Comparison of ENCODE assay signal across 20 mouse cellular contexts in the genomic region with DNA sequence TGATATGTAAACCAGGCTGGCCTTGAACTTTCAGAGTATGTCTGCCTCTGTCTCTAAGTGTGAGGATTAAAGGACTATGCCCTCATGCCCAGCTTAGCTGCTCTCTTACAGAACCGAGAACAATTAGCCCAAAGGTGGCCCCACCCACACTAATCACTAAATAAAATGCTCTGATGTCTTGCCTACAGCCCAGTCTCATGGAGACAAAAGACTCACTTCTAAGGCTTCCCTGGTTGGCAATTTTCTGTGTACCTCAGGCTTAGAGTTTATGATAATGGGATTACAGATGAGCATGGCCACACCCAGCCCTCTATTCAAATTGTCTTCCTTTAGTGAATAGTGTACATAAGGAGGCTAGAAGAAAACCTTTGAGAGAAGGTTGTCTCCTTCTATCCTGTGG. TPM values are rescaled to one million over a fixed set of nuclear protein-coding genes. Genes with fewer than 3 reads are reported as not detected.
DNase-seq lines count a peak whose midpoint lies in the region; ATAC-seq and TF ChIP-seq lines count a peak whose summit lies in the region.
"Had no signal": no experiment of that assay in that cellular context is flagged by ENCODE, and none has a peak within 500 bp of the region (broad histone marks: within the 10 kb centered on the region; RNA-seq: fewer than 3 reads in every experiment).

No protein-coding gene starts in this region.

- H3K9me3 ChIP-seq in heart, postnatal 0 days (replicated peaks; ENCODE audit: control insufficient read depth, low read length), result no peaks in the 10 kb centered on the region
- H3K9me3 ChIP-seq in stomach, embryonic 16.5 days (replicated peaks; ENCODE audit: control insufficient read depth, low read length), result no peaks in the 10 kb centered on the region
- H3K9me3 ChIP-seq in stomach, postnatal 0 days (ENCODE audit: control insufficient read depth, low read length), result no peaks in the 10 kb centered on the region
- H3K9me3 ChIP-seq: embryonic facial prominence, embryonic 15.5 days; forebrain, embryonic 15.5 days; heart, embryonic 12.5 days; hindbrain, embryonic 13.5 days had no signal

- 45% methylated on average over 1 of the region's 1 CpGs for WGBS in heart, postnatal 0 days
- WGBS in stomach, embryonic 16.5 days, result 49% methylated on average over 1 of the region's 1 CpGs
- WGBS in stomach, postnatal 0 days, result 33% methylated on average over 1 of the region's 1 CpGs

- H3K4me2 ChIP-seq in heart, postnatal 0 days (ENCODE audit: low read depth, low read length), result no peak overlapping the region
- no peak overlapping the region for H3K4me2 ChIP-seq in stomach, embryonic 16.5 days (ENCODE audit: low read depth, low read length)
- no peak overlapping the region for H3K4me2 ChIP-seq in stomach, postnatal 0 days (replicated peaks; ENCODE audit: low read depth)
- H3K4me2 ChIP-seq: embryonic facial prominence, embryonic 15.5 days; forebrain, embryonic 15.5 days; heart, embryonic 12.5 days; hindbrain, embryonic 13.5 days had no signal

- no peak for TF ChIP-seq EP300 in heart, postnatal 0 days (IDR thresholded peaks at IDR 0.05; ENCODE audit: low read depth)
- no peak for TF ChIP-seq EP300 in stomach, postnatal 0 days (optimal IDR thresholded peaks at IDR 0.05)

- peak overlapping the region; percentile 47; the same call in 1 of the 2 replicates for H3K27ac ChIP-seq in heart, postnatal 0 days (ENCODE audit: low read depth)
- H3K27ac ChIP-seq in stomach, embryonic 16.5 days (ENCODE audit: low read length), result no peak overlapping the region
- no peak overlapping the region for H3K27ac ChIP-seq in stomach, postnatal 0 days (replicated peaks)
- H3K27ac ChIP-seq: embryonic facial prominence, embryonic 15.5 days; forebrain, embryonic 15.5 days; hindbrain, embryonic 13.5 days; hindbrain, postnatal 0 days had no signal

- TF ChIP-seq CTCF in heart, postnatal 0 days (IDR thresholded peaks at IDR 0.05; ENCODE audit: low read depth), result no peak
- TF ChIP-seq CTCF in stomach, postnatal 0 days (IDR thresholded peaks at IDR 0.05; ENCODE audit: low read depth), result no peak

- no peak for DNase-seq in heart, postnatal 0 days (ENCODE audit: low spot score)
- no peak for DNase-seq in heart, adult 9 months (ENCODE audit: low spot score in 2 of 2)
- no peak for DNase-seq in stomach, postnatal 0 days (ENCODE audit: low spot score)
- peak; percentile 87 for DNase-seq in ZHBTc4 (ENCODE audit: low read depth, low spot score)
- DNase-seq in embryo, embryonic 10 days (ENCODE audit: low spot score), result no peak
- DNase-seq: adrenal gland, adult 2 months; adrenal gland, postnatal 25 days; cerebellum, adult 2 months; cerebellum, postnatal 10 days; embryo, embryonic 11 days; gastrocnemius, postnatal 36 days; heart, adult 11 months; heart, postnatal 14 days had no signal

- no peaks in the 10 kb centered on the region for H3K36me3 ChIP-seq in heart, postnatal 0 days (replicated peaks; ENCODE audit: control insufficient read depth, insufficient read depth, low read length)
- H3K36me3 ChIP-seq in stomach, embryonic 16.5 days (ENCODE audit: control insufficient read depth, insufficient read depth, low read length), result no peaks in the 10 kb centered on the region
- no peaks in the 10 kb centered on the region for H3K36me3 ChIP-seq in stomach, postnatal 0 days (ENCODE audit: control insufficient read depth, insufficient read depth, low read length)
- H3K36me3 ChIP-seq: embryonic facial prominence, embryonic 15.5 days; forebrain, embryonic 15.5 days; heart, embryonic 12.5 days; hindbrain, embryonic 13.5 days had no signal

- ATAC-seq in heart, postnatal 0 days (ENCODE audit: insufficient read depth, low read depth), result no peak
- ATAC-seq in stomach, embryonic 16.5 days (ENCODE audit: insufficient read depth, low FRiP score), result no peak
- no peak for ATAC-seq in stomach, postnatal 0 days (ENCODE audit: low FRiP score, low TSS enrichment)
- ATAC-seq: forebrain, embryonic 15.5 days; hindbrain, postnatal 0 days had no signal

- H3K4me1 ChIP-seq in heart, postnatal 0 days (ENCODE audit: control insufficient read depth, insufficient read depth), result peaks cover 25% of the 10 kb centered on the region
- peaks cover 25% of the 10 kb centered on the region for H3K4me1 ChIP-seq in stomach, embryonic 16.5 days (ENCODE audit: control insufficient read depth, insufficient read depth, low read length)
- peaks cover 12% of the 10 kb centered on the region for H3K4me1 ChIP-seq in stomach, postnatal 0 days (replicated peaks; ENCODE audit: control insufficient read depth, insufficient read depth)
- H3K4me1 ChIP-seq: forebrain, embryonic 15.5 days; hindbrain, embryonic 13.5 days had no signal

- H3K27me3 ChIP-seq in heart, postnatal 0 days (ENCODE audit: control insufficient read depth, insufficient read depth, low read length), result no peaks in the 10 kb centered on the region
- no peaks in the 10 kb centered on the region for H3K27me3 ChIP-seq in stomach, embryonic 16.5 days (ENCODE audit: control insufficient read depth, insufficient read depth, low read length)
- H3K27me3 ChIP-seq in stomach, postnatal 0 days (ENCODE audit: control insufficient read depth, insufficient read depth, low read length), result no peaks in the 10 kb centered on the region
- H3K27me3 ChIP-seq: CH12.LX; embryonic facial prominence, embryonic 15.5 days; forebrain, embryonic 15.5 days; heart, embryonic 12.5 days; hindbrain, embryonic 13.5 days had no signal

- no peak overlapping the region for H3K9ac ChIP-seq in heart, postnatal 0 days (replicated peaks; ENCODE audit: low read depth, low read length)
- H3K9ac ChIP-seq in stomach, embryonic 16.5 days (ENCODE audit: low read length), result peak overlapping the region; percentile 26; the same call in 1 of the 2 replicates
- H3K9ac ChIP-seq in stomach, postnatal 0 days (ENCODE audit: low read length), result no peak overlapping the region
- H3K9ac ChIP-seq: embryonic facial prominence, embryonic 15.5 days; forebrain, embryonic 15.5 days; heart, embryonic 12.5 days; hindbrain, embryonic 13.5 days had no signal

- no peak overlapping the region for H3K4me3 ChIP-seq in heart, postnatal 0 days (ENCODE audit: low read depth, low read length)
- no peak overlapping the region for H3K4me3 ChIP-seq in stomach, embryonic 16.5 days (replicated peaks; ENCODE audit: low read length)
- no peak overlapping the region for H3K4me3 ChIP-seq in stomach, postnatal 0 days (ENCODE audit: low read depth, low read length)
- H3K4me3 ChIP-seq: embryonic facial prominence, embryonic 15.5 days; forebrain, embryonic 15.5 days; heart, embryonic 12.5 days; hindbrain, embryonic 13.5 days had no signal

RNA-seq across cellular contexts. Expression of gene Hspa4, which starts 11.1 kb away (rescaled TPM):
- total RNA-seq in heart, postnatal 0 days (2014; rRNA removed; ENCODE audit: low replicate concordance), result 54.0 and 64.3 TPM in 2 replicates
- 59.0 and 75.6 TPM in 2 replicates for polyA plus RNA-seq in heart, postnatal 0 days (2015; fragmentation: Nextera tagmentation; extraction: Ambion mirVana)
- 67.9 and 69.2 TPM in 2 replicates for polyA plus RNA-seq in stomach, embryonic 16.5 days (2015; fragmentation: Nextera tagmentation; extraction: Ambion mirVana)
- 53.6 and 59.9 TPM in 2 replicates for polyA plus RNA-seq in stomach, postnatal 0 days (2015; fragmentation: Nextera tagmentation; extraction: Ambion mirVana)

RNA-seq across cellular contexts. Expression of gene Zcchc10, which starts 13.1 kb away (rescaled TPM):
- 1.2 TPM in 1 of 2 replicates, not detected in the other for total RNA-seq in heart, postnatal 0 days (2014; rRNA removed; ENCODE audit: low replicate concordance)
- polyA plus RNA-seq in heart, postnatal 0 days (2015; fragmentation: Nextera tagmentation; extraction: Ambion mirVana), result 15.3 and 15.4 TPM in 2 replicates
- 18.7 and 19.5 TPM in 2 replicates for polyA plus RNA-seq in stomach, embryonic 16.5 days (2015; fragmentation: Nextera tagmentation; extraction: Ambion mirVana)
- 11.6 and 12.4 TPM in 2 replicates for polyA plus RNA-seq in stomach, postnatal 0 days (2015; fragmentation: Nextera tagmentation; extraction: Ambion mirVana)

RNA-seq across cellular contexts. Expression of gene Aff4, which starts 39.2 kb away (rescaled TPM):
- total RNA-seq in heart, postnatal 0 days (2014; rRNA removed; ENCODE audit: low replicate concordance), result 59.6 and 70.1 TPM in 2 replicates
- 27.6 and 36.0 TPM in 2 replicates for polyA plus RNA-seq in heart, postnatal 0 days (2015; fragmentation: Nextera tagmentation; extraction: Ambion mirVana)
- polyA plus RNA-seq in stomach, embryonic 16.5 days (2015; fragmentation: Nextera tagmentation; extraction: Ambion mirVana), result 20.5 and 21.1 TPM in 2 replicates
- 18.5 and 28.5 TPM in 2 replicates for polyA plus RNA-seq in stomach, postnatal 0 days (2015; fragmentation: Nextera tagmentation; extraction: Ambion mirVana)
